Mouse (Mus musculus) heart, embryonic 12.5 days (tissue): ENCODE results near the gene Neb. TPM values are rescaled to one million over a fixed set of nuclear protein-coding genes. Genes with fewer than 3 reads are reported as not detected.

Experiments used
- ATAC-seq: fragments of 200-750 bp; cut with Nextera tagmentation; 2 replicates; pipeline ENCODE4 v1.8.0; 2017; ENCODE audit warnings: moderate TSS enrichment, moderate library complexity; ENCODE audit not compliant: insufficient number of reproducible peaks, low FRiP score
- H3K27ac ChIP-seq: fragments of 300-500 bp; sonication (generic); 2 replicates; pipeline ENCODE4 v1.5.1; 2016; ENCODE audit warnings: mild to moderate bottlenecking, moderate library complexity; ENCODE audit not compliant: poor library complexity, severe bottlenecking
- H3K27me3 ChIP-seq: fragments of 300-500 bp; sonication (generic); replicated peaks from 2 replicates; pipeline ENCODE4 v1.6.1; 2016; ENCODE audit warnings: mild to moderate bottlenecking, moderate library complexity
- H3K36me3 ChIP-seq: fragments of 300-500 bp; sonication (generic); 2 replicates; pipeline ENCODE4 v1.6.1; 2016; ENCODE audit warnings: mild to moderate bottlenecking, moderate library complexity
- H3K4me1 ChIP-seq: fragments of 300-500 bp; sonication (generic); replicated peaks from 2 replicates; pipeline ENCODE4 v1.6.1; 2016; ENCODE audit warnings: mild to moderate bottlenecking
- H3K4me2 ChIP-seq: fragments of 300-500 bp; sonication (generic); 2 replicates; pipeline ENCODE4 v1.6.1; 2016; ENCODE audit warnings: mild to moderate bottlenecking, moderate library complexity
- H3K4me3 ChIP-seq: fragments of 300-500 bp; sonication (generic); 2 replicates; pipeline ENCODE4 v1.5.1; 2016; ENCODE audit warnings: mild to moderate bottlenecking
- H3K9ac ChIP-seq: fragments of 300-500 bp; sonication (generic); 2 replicates; pipeline ENCODE4 v1.6.1; 2016; ENCODE audit warnings: mild to moderate bottlenecking, moderate library complexity
- H3K9me3 ChIP-seq: fragments of 300-500 bp; sonication (generic); replicated peaks from 2 replicates; pipeline ENCODE4 v1.6.1; 2016; ENCODE audit warnings: mild to moderate bottlenecking, moderate library complexity
- WGBS: fragments of 180-500 bp; shearing (Covaris S2); methylation state at CpG from one replicate; pipeline ENCODE4 v1.1.7; 2016; 5-methylcytosine and 5-hydroxymethylcytosine counted together
- polyA plus RNA-seq: library from polyadenylated mRNA; unstranded; fragments of >200 nt; fragmentation: Nextera tagmentation; extraction: Ambion mirVana; gene quantifications from 2 replicates; pipeline ENCODE4 v1.2.1, GENCODE M21; 2016

The Neb gene
- polyA plus RNA-seq, 1 experiment from 2014 or later: 2.0 TPM

DNA sequence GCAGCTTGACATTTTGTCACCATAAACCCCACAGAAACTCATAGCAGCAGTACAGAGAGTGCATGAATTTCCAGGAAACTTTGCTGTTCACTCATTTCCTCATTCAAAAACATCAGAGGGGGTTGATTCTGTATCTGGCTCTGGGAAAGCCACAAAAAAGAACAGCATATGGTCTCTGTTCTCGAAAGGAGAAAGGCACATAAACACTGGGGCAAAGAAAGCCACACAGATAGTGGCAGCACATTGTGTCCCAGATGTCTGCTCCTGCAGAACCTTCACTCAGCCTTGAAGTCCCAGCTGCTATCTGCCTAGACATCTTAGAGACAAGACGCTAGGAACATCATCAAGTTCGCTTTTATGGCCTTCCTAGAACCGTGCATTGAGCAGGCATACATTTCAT lies 67.5 kb downstream of the Neb start:
- Histone ChIP-seq H3K4me3 (no peak overlapping the region), H3K27ac (no peak overlapping the region), H3K4me1 (peaks cover 12% of the 10 kb centered on the region; the same call in 1 of the 2 replicates), H3K4me2 (no peak overlapping the region), H3K9me3 (no peaks in the 10 kb centered on the region), H3K9ac (no peak overlapping the region), H3K27me3 (no peaks in the 10 kb centered on the region), H3K36me3 (no peaks in the 10 kb centered on the region)
- WGBS: 80% methylated on average over 4 of the region's 4 CpGs
- ATAC-seq: no peak

DNA sequence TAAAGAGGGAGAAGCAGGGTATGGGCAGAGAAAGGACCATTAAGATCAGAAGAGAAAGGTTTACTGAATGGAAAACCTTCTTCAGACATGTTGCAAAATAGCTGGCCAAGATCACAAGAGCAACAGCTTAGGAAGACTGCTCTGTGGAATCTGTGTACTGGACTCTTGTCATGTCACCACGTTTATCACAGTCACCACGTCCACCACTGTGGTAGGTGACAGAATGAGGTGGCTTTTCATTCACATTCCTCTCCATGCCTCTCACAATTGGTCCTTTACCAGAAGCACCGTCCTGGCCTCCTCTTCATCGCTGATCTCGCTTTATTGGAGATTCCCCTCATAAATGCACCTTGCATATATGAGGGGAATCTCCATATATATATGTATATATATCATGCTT lies 71.6 kb downstream of the Neb start:
- H3K36me3 ChIP-seq: no peaks in the 10 kb centered on the region
- H3K27ac ChIP-seq: peak overlapping the region; percentile 41
- 41% methylated on average over 5 of the region's 5 CpGs for WGBS
- H3K9ac ChIP-seq: no peak overlapping the region
- ATAC-seq: peak; percentile 55; the same call in 1 of the 2 replicates
- H3K9me3 ChIP-seq: no peaks in the 10 kb centered on the region
- H3K4me2 ChIP-seq: peak overlapping the region; percentile 8; the same call in 1 of the 2 replicates
- H3K27me3 ChIP-seq: no peaks in the 10 kb centered on the region
- H3K4me3 ChIP-seq: no peak overlapping the region
- H3K4me1 ChIP-seq: 0 out of 2 replicates have a peak, but pooled peaks cover 11% of the 10 kb centered on the region

DNA sequence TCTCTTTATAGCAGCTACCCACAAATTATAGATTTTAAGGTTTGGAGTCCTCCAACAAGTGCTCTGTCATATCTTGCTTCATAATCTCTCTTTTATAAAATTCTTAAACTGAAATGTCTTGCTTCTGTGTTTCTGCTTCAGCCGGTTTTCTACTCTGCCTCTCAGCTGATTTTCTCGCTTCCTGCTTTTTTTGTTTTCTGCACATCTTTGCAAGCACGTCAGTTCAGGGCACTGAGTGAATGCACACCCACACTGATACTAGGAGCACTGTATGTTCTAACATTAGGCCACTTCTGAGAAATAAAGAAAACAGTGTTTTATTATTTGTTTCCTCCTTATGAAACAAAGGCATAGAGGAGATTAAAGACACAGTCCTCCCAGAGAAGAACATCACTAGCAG lies 73.7 kb downstream of the Neb start:
- 78% methylated on average over 3 of the region's 3 CpGs for WGBS
- Histone ChIP-seq H3K4me1 (0 out of 2 replicates have a peak, but pooled peaks cover 7% of the 10 kb centered on the region), H3K4me3 (no peak overlapping the region), H3K9ac (no peak overlapping the region), H3K27ac (no peak overlapping the region), H3K27me3 (no peaks in the 10 kb centered on the region), H3K36me3 (no peaks in the 10 kb centered on the region), H3K9me3 (no peaks in the 10 kb centered on the region), H3K4me2 (no peak overlapping the region)
- ATAC-seq: no peak

DNA sequence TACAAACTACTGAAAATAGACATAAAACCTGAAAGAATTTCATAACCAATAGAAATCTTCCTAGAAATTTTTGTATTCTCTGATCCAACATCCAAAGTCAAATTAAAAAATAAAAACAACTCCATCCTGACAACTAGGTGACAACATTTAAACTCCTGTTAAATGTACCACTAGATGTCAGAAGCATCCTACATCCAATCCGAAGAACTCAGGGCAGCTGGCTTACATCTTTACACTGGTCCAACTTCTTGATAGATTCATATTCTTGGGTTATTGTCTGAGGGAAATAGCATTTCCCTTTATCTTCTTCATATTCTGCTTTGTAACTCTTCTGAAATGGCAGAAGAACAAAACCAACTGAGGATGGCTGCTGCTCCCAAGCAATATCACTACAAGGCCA lies 74.9 kb downstream of the Neb start:
- no peaks in the 10 kb centered on the region for H3K27me3 ChIP-seq
- H3K4me1 ChIP-seq: 0 out of 2 replicates have a peak, but pooled peaks cover 7% of the 10 kb centered on the region
- no peak overlapping the region for H3K9ac ChIP-seq
- no peak for ATAC-seq
- H3K4me2 ChIP-seq: no peak overlapping the region
- 75% methylated on average over 1 of the region's 1 CpGs for WGBS
- H3K4me3 ChIP-seq: no peak overlapping the region
- no peaks in the 10 kb centered on the region for H3K9me3 ChIP-seq
- H3K36me3 ChIP-seq: no peaks in the 10 kb centered on the region
- no peak overlapping the region for H3K27ac ChIP-seq

DNA sequence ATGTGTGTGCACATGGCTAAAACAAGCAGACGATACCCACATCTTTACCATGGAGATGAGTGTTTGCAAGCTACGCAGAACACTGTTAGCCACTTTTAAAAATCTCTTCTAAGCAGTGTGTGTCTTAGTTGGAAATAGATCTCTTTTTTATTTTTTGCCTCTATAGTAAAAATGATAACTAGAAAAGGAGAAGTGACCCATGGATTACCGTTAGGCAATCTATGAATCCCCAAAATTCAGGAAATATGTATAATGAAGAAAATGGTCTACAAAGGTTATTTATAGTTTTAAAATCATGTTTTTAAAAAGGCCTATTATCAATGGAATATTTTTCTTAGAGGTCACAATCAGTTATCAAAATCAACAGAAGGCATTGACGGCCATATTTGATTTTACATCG lies 80.3 kb downstream of the Neb start:
- no peak overlapping the region for H3K4me2 ChIP-seq
- WGBS: 90% methylated on average over 5 of the region's 5 CpGs
- no peaks in the 10 kb centered on the region for H3K27me3 ChIP-seq
- H3K27ac ChIP-seq: no peak overlapping the region
- no peaks in the 10 kb centered on the region for H3K36me3 ChIP-seq
- H3K9ac ChIP-seq: no peak overlapping the region
- H3K9me3 ChIP-seq: no peaks in the 10 kb centered on the region
- H3K4me3 ChIP-seq: no peak overlapping the region
- ATAC-seq: no peak
- H3K4me1 ChIP-seq: no peaks in the 10 kb centered on the region

DNA sequence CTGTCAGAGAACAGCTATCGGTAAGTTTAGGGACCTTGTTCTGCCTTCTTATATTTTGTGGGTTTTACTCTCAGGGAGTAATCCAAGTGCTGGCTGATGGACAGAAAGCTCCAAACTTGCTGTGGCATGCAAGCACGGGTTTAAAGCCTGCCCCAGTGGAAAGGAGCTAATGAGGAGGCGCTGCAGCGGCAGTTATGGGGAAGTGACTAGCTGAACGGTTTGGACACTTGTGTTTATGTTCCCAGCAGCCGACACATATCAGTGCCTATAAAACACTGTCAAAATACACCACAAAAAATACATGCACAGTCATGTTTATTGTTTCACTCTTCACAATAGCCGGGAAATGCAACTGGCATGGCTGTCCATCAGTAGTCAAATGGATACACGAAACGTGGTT lies 81.5 kb downstream of the Neb start:
- 85% methylated on average over 9 of the region's 9 CpGs for WGBS
- Histone ChIP-seq H3K27me3 (no peaks in the 10 kb centered on the region), H3K27ac (no peak overlapping the region), H3K36me3 (no peaks in the 10 kb centered on the region), H3K4me1 (no peaks in the 10 kb centered on the region), H3K9ac (no peak overlapping the region), H3K4me3 (no peak overlapping the region), H3K4me2 (no peak overlapping the region), H3K9me3 (no peaks in the 10 kb centered on the region)
- ATAC-seq: no peak

DNA sequence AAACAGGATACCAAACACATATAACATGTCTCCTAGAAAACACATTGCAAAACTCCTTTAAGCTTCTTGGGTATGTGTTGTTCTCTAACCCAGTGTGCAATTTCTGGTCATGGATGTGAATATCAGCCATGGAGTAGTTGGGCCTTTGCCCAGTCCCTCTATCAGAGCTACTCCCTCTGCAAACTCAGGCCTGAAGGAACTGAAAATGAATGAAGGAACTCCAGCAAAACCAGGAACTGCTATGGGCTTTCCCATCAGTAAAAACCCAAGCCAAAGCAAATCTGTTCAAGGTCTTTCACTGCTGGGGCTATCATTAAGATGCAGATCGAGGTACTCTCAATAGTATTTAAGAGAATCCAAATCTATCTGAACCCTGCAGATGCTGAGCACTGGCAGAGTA lies 90.8 kb downstream of the Neb start:
- no peak overlapping the region for H3K4me2 ChIP-seq
- ATAC-seq: no peak
- no peaks in the 10 kb centered on the region for H3K9me3 ChIP-seq
- H3K4me3 ChIP-seq: no peak overlapping the region
- H3K27ac ChIP-seq: no peak overlapping the region
- WGBS: 73% methylated on average over 1 of the region's 1 CpGs
- no peak overlapping the region for H3K9ac ChIP-seq
- H3K4me1 ChIP-seq: no peaks in the 10 kb centered on the region
- no peaks in the 10 kb centered on the region for H3K36me3 ChIP-seq
- no peaks in the 10 kb centered on the region for H3K27me3 ChIP-seq

DNA sequence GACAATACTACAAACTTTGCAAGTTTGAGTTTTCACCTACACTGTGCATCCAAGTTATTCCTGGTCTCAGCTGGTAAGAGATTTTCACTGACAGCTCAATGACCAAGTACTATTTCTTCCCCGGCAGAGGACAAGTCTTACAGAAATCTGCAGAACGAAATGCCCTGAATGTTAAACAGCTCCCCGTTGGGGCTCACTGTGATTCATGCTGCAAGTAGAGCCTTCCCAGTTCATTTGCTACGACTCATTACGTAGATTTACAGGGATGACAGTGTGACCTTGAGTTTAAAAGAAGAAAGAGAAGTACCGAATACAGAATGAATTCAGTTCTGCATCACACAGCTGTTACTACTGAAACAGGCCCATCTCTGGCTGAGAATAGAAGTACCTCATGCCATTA lies 91.9 kb downstream of the Neb start:
- no peaks in the 10 kb centered on the region for H3K27me3 ChIP-seq
- no peak overlapping the region for H3K4me2 ChIP-seq
- no peak overlapping the region for H3K4me3 ChIP-seq
- no peaks in the 10 kb centered on the region for H3K4me1 ChIP-seq
- WGBS: 69% methylated on average over 6 of the region's 6 CpGs
- no peak for ATAC-seq
- H3K9ac ChIP-seq: no peak overlapping the region
- no peak overlapping the region for H3K27ac ChIP-seq
- H3K36me3 ChIP-seq: no peaks in the 10 kb centered on the region
- no peaks in the 10 kb centered on the region for H3K9me3 ChIP-seq

DNA sequence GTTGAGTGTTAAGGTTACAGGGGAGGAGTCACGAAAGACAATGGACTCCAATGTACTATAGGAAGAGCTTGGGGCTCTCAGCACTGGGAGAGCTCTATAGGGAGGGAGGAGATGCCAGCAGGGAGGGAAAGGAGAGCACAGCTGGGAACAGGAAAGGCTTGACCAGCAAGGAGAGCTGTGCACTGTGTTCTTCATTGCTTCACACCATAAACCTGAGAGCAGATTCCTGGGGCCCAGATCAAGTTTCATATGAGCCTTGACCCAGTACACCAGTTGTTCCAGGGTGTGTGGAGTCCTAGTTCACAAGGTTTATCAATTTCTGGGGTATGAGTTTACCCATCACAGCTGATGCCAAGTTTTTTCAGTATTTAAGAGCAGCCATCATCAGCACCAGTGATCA lies 106.1 kb downstream of the Neb start:
- H3K4me1 ChIP-seq: peaks cover 5% of the 10 kb centered on the region
- H3K27ac ChIP-seq: peak overlapping the region; percentile 47; the same call in 1 of the 2 replicates
- H3K36me3 ChIP-seq: no peaks in the 10 kb centered on the region
- WGBS: 47% methylated on average over 1 of the region's 1 CpGs
- no peak for ATAC-seq
- no peak overlapping the region for H3K9ac ChIP-seq
- H3K4me2 ChIP-seq: no peak overlapping the region
- no peaks in the 10 kb centered on the region for H3K9me3 ChIP-seq
- H3K27me3 ChIP-seq: no peaks in the 10 kb centered on the region
- H3K4me3 ChIP-seq: no peak overlapping the region

DNA sequence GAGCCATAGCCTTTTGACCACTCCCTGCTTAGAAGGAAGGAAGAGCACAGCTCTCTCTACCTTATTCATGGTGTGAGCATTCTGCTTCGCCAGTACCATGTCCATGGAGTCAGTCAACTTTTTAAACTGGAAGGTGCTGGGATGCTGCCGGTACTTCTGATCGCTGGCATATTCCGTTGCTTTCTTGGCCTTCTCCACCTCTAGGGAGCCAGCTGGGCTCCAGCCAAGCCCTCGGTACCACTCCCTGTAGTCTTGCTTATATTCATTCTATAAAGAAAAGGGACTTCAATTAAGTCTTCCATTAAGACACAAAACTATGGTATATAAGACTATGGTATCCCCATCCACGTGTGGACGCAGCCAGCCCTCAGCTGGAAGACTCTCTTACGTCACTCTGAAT lies 107.4 kb downstream of the Neb start:
- 89% methylated on average over 8 of the region's 8 CpGs for WGBS
- no peaks in the 10 kb centered on the region for H3K36me3 ChIP-seq
- no peaks in the 10 kb centered on the region for H3K9me3 ChIP-seq
- no peak for ATAC-seq
- H3K9ac ChIP-seq: no peak overlapping the region
- no peak overlapping the region for H3K4me2 ChIP-seq
- no peaks in the 10 kb centered on the region for H3K27me3 ChIP-seq
- H3K4me3 ChIP-seq: no peak overlapping the region
- H3K27ac ChIP-seq: no peak overlapping the region
- H3K4me1 ChIP-seq: peaks cover 5% of the 10 kb centered on the region

DNA sequence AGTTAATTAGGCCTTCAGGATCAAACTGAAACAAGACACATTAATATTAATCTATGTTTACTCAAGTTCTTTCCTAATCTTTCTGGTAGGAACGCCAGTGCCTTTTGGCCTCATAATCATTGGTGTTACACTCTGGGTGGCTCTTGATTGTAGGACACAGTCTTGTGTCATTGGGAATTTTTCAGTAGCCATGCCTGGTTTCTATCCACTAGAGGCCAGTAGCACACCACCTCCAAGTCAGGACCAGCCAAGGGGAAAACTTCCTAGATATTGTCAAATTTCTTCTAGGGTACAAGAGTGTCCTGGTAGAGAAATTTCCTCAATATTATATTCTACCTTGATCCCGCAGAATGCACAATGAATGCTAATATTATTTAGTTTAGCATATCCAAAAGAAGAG lies 116.1 kb downstream of the Neb start:
- Histone ChIP-seq H3K9ac (no peak overlapping the region), H3K4me2 (no peak overlapping the region), H3K9me3 (no peaks in the 10 kb centered on the region), H3K4me3 (no peak overlapping the region), H3K27me3 (no peaks in the 10 kb centered on the region), H3K36me3 (no peaks in the 10 kb centered on the region), H3K27ac (no peak overlapping the region), H3K4me1 (no peaks in the 10 kb centered on the region)
- WGBS: 36% methylated on average over 2 of the region's 2 CpGs
- no peak for ATAC-seq

DNA sequence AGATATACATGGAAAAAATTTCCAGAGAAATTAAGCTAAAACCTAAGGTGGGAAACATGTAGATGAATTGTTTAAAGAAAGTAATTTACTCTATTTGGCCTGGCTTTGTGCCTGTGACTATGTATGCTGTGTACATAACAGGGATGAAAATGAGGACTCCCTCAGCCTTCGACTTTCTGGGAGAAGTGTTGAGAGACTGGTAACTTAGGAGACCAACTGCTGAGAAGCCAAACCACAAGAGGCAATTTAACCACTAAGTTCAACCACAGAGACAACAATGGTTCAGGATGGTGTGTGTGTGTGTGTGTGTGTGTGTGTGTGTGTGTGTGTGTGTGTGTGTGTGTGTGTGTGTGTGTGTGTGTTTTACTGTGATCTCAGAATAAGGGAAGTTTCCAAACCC lies 126.2 kb downstream of the Neb start:
- 41% methylated on average over 1 of the region's 1 CpGs for WGBS
- ATAC-seq: no peak

More for the DNA sequence above, 126.2 kb downstream of the Neb start:
- no peaks in the 10 kb centered on the region for H3K4me1 ChIP-seq
- H3K4me3 ChIP-seq: no peak overlapping the region
- H3K9me3 ChIP-seq: no peaks in the 10 kb centered on the region
- no peak overlapping the region for H3K4me2 ChIP-seq
- H3K9ac ChIP-seq: no peak overlapping the region
- no peaks in the 10 kb centered on the region for H3K27me3 ChIP-seq
- no peaks in the 10 kb centered on the region for H3K36me3 ChIP-seq
- no peak overlapping the region for H3K27ac ChIP-seq
